Mouse (Mus musculus) bone marrow macrophage, adult 2 months (primary cell): ENCODE results near the gene Pi4kb.

Experiments used
- CTCF ChIP-seq: IDR thresholded peaks from 2 replicates; pipeline ENCODE4 v1.5.1; 2012; ENCODE audit warnings: low read depth, mild to moderate bottlenecking, low read length, moderate library complexity
- POLR2A ChIP-seq: IDR thresholded peaks from 2 replicates; pipeline ENCODE4 v1.6.1; 2012; ENCODE audit warnings: mild to moderate bottlenecking, low read depth, low read length, borderline replicate concordance

DNA sequence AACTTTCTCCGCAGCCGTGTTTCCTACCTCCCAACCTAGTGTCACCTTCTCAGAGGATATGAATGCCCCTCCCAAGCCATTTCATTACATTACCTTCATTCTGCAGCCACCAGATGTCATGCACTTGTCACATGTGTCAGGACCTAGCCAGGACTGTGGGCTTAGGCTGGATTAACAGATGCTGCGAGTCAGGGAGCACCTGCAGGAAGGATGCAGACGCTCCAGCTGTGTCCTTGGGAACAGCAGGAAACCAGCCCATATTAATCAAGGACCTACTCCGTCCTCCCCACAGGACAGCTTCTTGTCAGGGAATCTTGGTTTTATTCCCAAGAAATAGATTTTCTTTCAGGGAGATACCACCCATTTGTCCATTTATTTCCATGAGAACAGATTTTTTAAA is 14.2 kb upstream of the Pi4kb start:
- no peak for TF ChIP-seq CTCF
- TF ChIP-seq POLR2A = no peak
